Mouse (Mus musculus) embryonic stem cell, embryonic (primary cell): Measurements from ENCODE around the gene Tmtc2.

Source experiments
- CTCF ChIA-PET, 4 experiments: fragments of 300-600 bp in 2 of 4; fragments of 350-600 bp in 2 of 4; sonication (Branson Sonifier 250); formaldehyde crosslinking; loops; one replicate each; lab custom pipeline; 2022; ENCODE audit warnings: inconsistent platforms in 2 of 4; lab: Charles Lee
- POLR2A ChIA-PET, 4 experiments: fragments of 300-600 bp in 2 of 4; fragments of 350-600 bp in 2 of 4; sonication (Branson Sonifier 250); formaldehyde crosslinking; loops; one replicate each; lab custom pipeline; 2022; ENCODE audit warnings: antibody characterized with exemption in 4 of 4, inconsistent platforms in 1 of 4; lab: Charles Lee

Tmtc2 gene

GRCm38 (mm10) chr10:105381202-105381601 is 193.0 kb downstream of the Tmtc2 start:
- POLR2A ChIA-PET: no interaction called here

GRCm38 (mm10) chr10:105380584-105380983 is 193.7 kb downstream of the Tmtc2 start:
- CTCF ChIA-PET: no interaction called here
- POLR2A ChIA-PET: no interaction called here

More at GRCm38 (mm10) chr10:105381202-105381601, 193.0 kb downstream of the Tmtc2 start:
- CTCF ChIA-PET: no interaction called here

GRCm38 (mm10) chr10:105377711-105378110 is 196.5 kb downstream of the Tmtc2 start:
- CTCF ChIA-PET: interaction anchor here in 1 of 4 experiments (0.6 kb wide), 1 partner anchor 173 kb away, joined by 7 read pairs; no protein-coding TSS in a partner anchor
- POLR2A ChIA-PET: no interaction called here

- POLR2A ChIA-PET: interaction anchor here in 1 of 4 experiments (0.6 kb wide), 1 partner anchor 138 kb away, joined by 4 read pairs; no protein-coding TSS in a partner anchor
- CTCF ChIA-PET: interaction anchor here (0.6 to 1.6 kb wide), 11 partner anchors 10 to 1919 kb away, joined by 3 to 11 read pairs (median 4); partner anchors contain the start of gene Tmtc2 (in 1 of the 4)
These were observed 201.0 kb downstream of the Tmtc2 start for GRCm38 (mm10) chr10:105373265-105373664.

- CTCF ChIA-PET: no interaction called here
These were observed 206.0 kb downstream of the Tmtc2 start for GRCm38 (mm10) chr10:105368242-105368641.

GRCm38 (mm10) chr10:105364480-105364879 is 209.8 kb downstream of the Tmtc2 start:
- POLR2A ChIA-PET: no interaction called here

More at GRCm38 (mm10) chr10:105368242-105368641, 206.0 kb downstream of the Tmtc2 start:
- POLR2A ChIA-PET: interaction anchor here in 1 of 4 experiments (0.7 kb wide), 1 partner anchor 1101 kb away, joined by 3 read pairs; no protein-coding TSS in a partner anchor

GRCm38 (mm10) chr10:105350301-105350700 is 223.9 kb downstream of the Tmtc2 start:
- ChIA-PET CTCF (no interaction called here), POLR2A (no interaction called here)

More at GRCm38 (mm10) chr10:105364480-105364879, 209.8 kb downstream of the Tmtc2 start:
- CTCF ChIA-PET: no interaction called here

GRCm38 (mm10) chr10:105345920-105346319 is 228.3 kb downstream of the Tmtc2 start:
- CTCF ChIA-PET: no interaction called here
- POLR2A ChIA-PET: no interaction called here

GRCm38 (mm10) chr10:105332856-105333255 is 241.4 kb downstream of the Tmtc2 start:
- POLR2A ChIA-PET: no interaction called here
- CTCF ChIA-PET: no interaction called here

- ChIA-PET CTCF (no interaction called here), POLR2A (no interaction called here)
These were observed 243.9 kb downstream of the Tmtc2 start for GRCm38 (mm10) chr10:105330327-105330726.

GRCm38 (mm10) chr10:105323646-105324192 is 250.5 kb downstream of the Tmtc2 start:
- CTCF ChIA-PET: no interaction called here
- POLR2A ChIA-PET: no interaction called here

- ChIA-PET POLR2A (interaction anchor here in 1 of 4 experiments (0.5 kb wide), 1 partner anchor 153 kb away, joined by 3 read pairs; no protein-coding TSS in a partner anchor), CTCF (no interaction called here)
These were observed 254.8 kb downstream of the Tmtc2 start for GRCm38 (mm10) chr10:105319299-105320057.

- CTCF ChIA-PET: no interaction called here
- POLR2A ChIA-PET: no interaction called here
These were observed 255.4 kb downstream of the Tmtc2 start for GRCm38 (mm10) chr10:105318869-105319268.

GRCm38 (mm10) chr10:105312986-105313385 is 261.3 kb downstream of the Tmtc2 start:
- ChIA-PET CTCF (no interaction called here), POLR2A (no interaction called here)

- POLR2A ChIA-PET: no interaction called here
- CTCF ChIA-PET: no interaction called here
These were observed 276.7 kb downstream of the Tmtc2 start for GRCm38 (mm10) chr10:105297560-105297959.

GRCm38 (mm10) chr10:105292961-105293360 is 281.3 kb downstream of the Tmtc2 start:
- CTCF ChIA-PET: no interaction called here

GRCm38 (mm10) chr10:105288472-105288871 is 285.8 kb downstream of the Tmtc2 start:
- CTCF ChIA-PET: no interaction called here
- POLR2A ChIA-PET: interaction anchor here in 1 of 4 experiments (0.5 kb wide), 1 partner anchor 801 kb away, joined by 5 read pairs; no protein-coding TSS in a partner anchor

More at GRCm38 (mm10) chr10:105292961-105293360, 281.3 kb downstream of the Tmtc2 start:
- POLR2A ChIA-PET: no interaction called here

GRCm38 (mm10) chr10:105287575-105287974 is 286.7 kb downstream of the Tmtc2 start:
- CTCF ChIA-PET: no interaction called here
- POLR2A ChIA-PET: no interaction called here

GRCm38 (mm10) chr10:105287064-105287463 is 287.2 kb downstream of the Tmtc2 start:
- ChIA-PET POLR2A (interaction anchor here in 1 of 4 experiments (0.6 to 0.7 kb wide), 2 partner anchors 65 to 1409 kb away, joined by 3 read pairs; no protein-coding TSS in a partner anchor), CTCF (no interaction called here)

- POLR2A ChIA-PET: interaction anchor here in 1 of 4 experiments (0.6 to 0.7 kb wide), 2 partner anchors 64 to 1410 kb away, joined by 3 read pairs; no protein-coding TSS in a partner anchor
- CTCF ChIA-PET: no interaction called here
These were observed 288.0 kb downstream of the Tmtc2 start for GRCm38 (mm10) chr10:105286221-105286620.
